Mouse (Mus musculus): Measurements from ENCODE around the gene Orc2.

The Orc2 gene

GRCm38 (mm10) chr1:58504577-58505254, at the start of gene Orc2:
Gene Orc2, minus strand, starts transcription at chr1:58505109.
- peak; percentile 94 for DNase-seq (ENCODE audit: low spot score)

GRCm38 (mm10) chr1:58541386-58541785, 36.5 kb upstream of the Orc2 start:
- DNase-seq (ENCODE audit: low spot score): no peak

GRCm38 (mm10) chr1:58507249-58507648, 2.3 kb upstream of the Orc2 start:
- DNase-seq (ENCODE audit: low spot score): no peak

GRCm38 (mm10) chr1:58503793-58504370, 1.0 kb downstream of the Orc2 start:
- DNase-seq (ENCODE audit: low spot score): no peak

- DNase-seq (ENCODE audit: low spot score): no peak
Measured at GRCm38 (mm10) chr1:58503134-58503533, 1.8 kb downstream of the Orc2 start.

GRCm38 (mm10) chr1:58498758-58499157, 6.2 kb downstream of the Orc2 start:
- no peak for DNase-seq (ENCODE audit: low spot score)

GRCm38 (mm10) chr1:58497678-58498077, 7.2 kb downstream of the Orc2 start:
- DNase-seq (ENCODE audit: low spot score): no peak

- DNase-seq (ENCODE audit: low spot score): no peak
Measured at GRCm38 (mm10) chr1:58495603-58496002, 9.3 kb downstream of the Orc2 start.

- DNase-seq (ENCODE audit: low spot score): no peak
Measured at GRCm38 (mm10) chr1:58482647-58483046, 22.3 kb downstream of the Orc2 start.

GRCm38 (mm10) chr1:58475662-58476061, 29.2 kb downstream of the Orc2 start:
- no peak for DNase-seq (ENCODE audit: low spot score)

- no peak for DNase-seq (ENCODE audit: low spot score)
Measured at GRCm38 (mm10) chr1:58465561-58465960, 39.3 kb downstream of the Orc2 start.

- no peak for DNase-seq (ENCODE audit: low spot score)
Measured at GRCm38 (mm10) chr1:58465042-58465441, 39.9 kb downstream of the Orc2 start.

GRCm38 (mm10) chr1:58463935-58464334, 41.0 kb downstream of the Orc2 start:
- DNase-seq (ENCODE audit: low spot score): no peak

- no peak for DNase-seq (ENCODE audit: low spot score)
Measured at GRCm38 (mm10) chr1:58460566-58460965, 44.3 kb downstream of the Orc2 start.

- DNase-seq (ENCODE audit: low spot score): no peak
Measured at GRCm38 (mm10) chr1:58458867-58459266, 46.0 kb downstream of the Orc2 start.

- DNase-seq (ENCODE audit: low spot score): no peak
Measured at GRCm38 (mm10) chr1:58458175-58458574, 46.7 kb downstream of the Orc2 start.

GRCm38 (mm10) chr1:58454316-58454715, 50.6 kb downstream of the Orc2 start:
- DNase-seq (ENCODE audit: low spot score): peak; percentile 76

- no peak for DNase-seq (ENCODE audit: low spot score)
Measured at GRCm38 (mm10) chr1:58448396-58448795, 56.5 kb downstream of the Orc2 start.

- DNase-seq (ENCODE audit: low spot score): no peak
Measured at GRCm38 (mm10) chr1:58447766-58448165, 57.1 kb downstream of the Orc2 start.

GRCm38 (mm10) chr1:58445861-58446260, 59.0 kb downstream of the Orc2 start:
- DNase-seq (ENCODE audit: low spot score): peak; percentile 66

- DNase-seq (ENCODE audit: low spot score): peak; percentile 89
Measured at GRCm38 (mm10) chr1:58445143-58445722, 59.7 kb downstream of the Orc2 start, which contains the start of the genes Nif3l1 and Ppil3. Gene Nif3l1, plus strand, starts transcription at chr1:58445151. Gene Ppil3, minus strand, starts transcription at chr1:58445486.

- DNase-seq (ENCODE audit: low spot score): no peak
Measured at GRCm38 (mm10) chr1:58444691-58445090, 60.2 kb downstream of the Orc2 start.

GRCm38 (mm10) chr1:58424551-58424950, 80.4 kb downstream of the Orc2 start:
- no peak for DNase-seq (ENCODE audit: low spot score)

Measured in T-cell, adult 2 months (primary cell).